Mouse (Mus musculus) midbrain, embryonic 13.5 days (tissue): ENCODE measurements around the gene Cerkl. TPM values are rescaled to one million over a fixed set of nuclear protein-coding genes. Genes with fewer than 3 reads are reported as not detected.

ENCODE experiments used
- ATAC-seq: fragments of 200-750 bp; cut with Nextera tagmentation; 2 replicates; pipeline ENCODE4 v1.8.0; 2017; ENCODE audit warnings: mild to moderate bottlenecking, moderate TSS enrichment, moderate library complexity
- H3K27ac ChIP-seq: fragments of 300-500 bp; sonication (generic); 2 replicates; pipeline ENCODE4 v1.5.1; 2015; ENCODE audit warnings: inconsistent platforms, mild to moderate bottlenecking, moderate library complexity
- H3K27me3 ChIP-seq: fragments of 300-500 bp; sonication (generic); 2 replicates; pipeline ENCODE4 v1.6.1; 2015; ENCODE audit warnings: mild to moderate bottlenecking, inconsistent platforms
- H3K36me3 ChIP-seq: fragments of 300-500 bp; sonication (generic); 2 replicates; pipeline ENCODE4 v1.6.1; 2015; ENCODE audit warnings: mild to moderate bottlenecking, inconsistent platforms
- H3K4me1 ChIP-seq: fragments of 300-500 bp; sonication (generic); replicated peaks from 2 replicates; pipeline ENCODE4 v1.6.1; 2015; ENCODE audit warnings: inconsistent platforms
- H3K4me2 ChIP-seq: fragments of 300-500 bp; sonication (generic); replicated peaks from 2 replicates; pipeline ENCODE4 v1.6.1; 2015; ENCODE audit warnings: moderate library complexity, mild to moderate bottlenecking, inconsistent platforms
- H3K4me3 ChIP-seq: fragments of 300-500 bp; sonication (generic); replicated peaks from 2 replicates; pipeline ENCODE4 v1.5.1; 2015; ENCODE audit warnings: mild to moderate bottlenecking, inconsistent platforms
- H3K9ac ChIP-seq: fragments of 300-500 bp; sonication (generic); replicated peaks from 2 replicates; pipeline ENCODE4 v1.6.1; 2015; ENCODE audit warnings: mild to moderate bottlenecking, inconsistent platforms
- H3K9me3 ChIP-seq: fragments of 300-500 bp; sonication (generic); 2 replicates; pipeline ENCODE4 v1.6.1; 2016; ENCODE audit warnings: mild to moderate bottlenecking, inconsistent platforms
- WGBS: fragments of 180-500 bp; shearing (Covaris S2); methylation state at CpG from one replicate; pipeline ENCODE4 v1.1.7; 2015; 5-methylcytosine and 5-hydroxymethylcytosine counted together
- polyA plus RNA-seq: library from polyadenylated mRNA; unstranded; fragments of >200 nt; fragmentation: Nextera tagmentation; extraction: Ambion mirVana; gene quantifications from 2 replicates; pipeline ENCODE4 v1.2.1, GENCODE M21; 2015

Gene Cerkl
- polyA plus RNA-seq, 1 experiment from 2014 or later = 1.6 TPM

DNA sequence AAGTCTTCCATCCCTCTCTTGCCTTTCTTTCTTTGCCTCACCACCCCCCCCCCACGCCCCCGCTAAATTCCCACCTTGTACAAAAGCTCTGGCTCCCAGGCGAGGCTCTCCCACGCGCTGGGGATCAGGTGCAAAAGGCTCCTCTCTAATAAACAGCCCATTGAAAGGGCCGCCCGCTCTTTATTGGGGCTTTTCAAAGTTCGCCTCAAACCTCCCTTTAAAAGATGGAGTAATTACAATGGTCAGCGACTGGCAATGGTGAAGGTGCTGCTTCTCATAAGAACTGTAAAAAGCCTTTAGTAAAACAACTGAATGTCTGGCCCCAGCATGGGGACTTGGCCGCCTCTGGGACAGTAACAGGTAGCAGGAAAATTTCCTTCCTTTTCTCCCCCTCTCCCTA is 939 bp downstream of the Cerkl start:
- Histone ChIP-seq H3K9me3 (no peaks in the 10 kb centered on the region), H3K4me3 (peak overlapping the region; percentile 54), H3K4me2 (peak overlapping the region; percentile 72), H3K4me1 (peaks cover 61% of the 10 kb centered on the region), H3K9ac (peak overlapping the region; percentile 76), H3K27ac (peak overlapping the region; percentile 87), H3K36me3 (no peaks in the 10 kb centered on the region), H3K27me3 (peaks cover 57% of the 10 kb centered on the region)
- WGBS = 1% methylated on average over 10 of the region's 10 CpGs
- no peak for ATAC-seq

DNA sequence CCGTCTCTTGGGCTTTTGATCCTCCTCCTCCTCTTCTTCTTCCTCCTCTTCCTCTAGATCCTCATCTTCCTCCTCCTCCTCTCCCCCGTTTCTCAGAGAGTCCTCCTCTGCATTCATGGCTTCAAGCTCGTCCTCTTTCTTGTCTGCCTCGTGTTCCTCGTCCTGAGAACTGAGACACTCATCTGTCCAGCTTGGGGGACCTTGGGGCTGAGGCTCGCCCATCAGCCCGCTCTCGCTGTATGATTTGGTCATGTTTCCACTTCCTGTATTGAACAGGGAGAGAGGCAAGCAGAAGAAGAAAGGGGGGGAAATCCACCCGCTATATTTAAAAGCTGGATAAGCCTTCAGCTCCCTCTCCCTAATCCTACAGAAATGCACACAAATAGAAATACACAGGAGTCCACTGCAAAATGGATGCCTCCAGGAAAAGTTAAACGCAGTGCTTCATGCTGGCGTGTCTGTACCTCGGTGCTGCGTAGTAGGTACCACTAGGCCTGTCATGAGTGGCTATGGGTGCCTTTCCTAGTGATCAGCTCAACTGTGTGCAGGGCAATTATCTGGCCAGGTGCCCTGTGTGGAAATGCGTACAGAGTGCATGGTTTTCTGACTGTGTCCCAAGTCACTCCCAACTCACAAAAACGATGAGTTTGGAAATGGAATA is 1.7 kb downstream of the Cerkl start:
- Histone ChIP-seq H3K4me3 (peak overlapping the region; percentile 54), H3K27me3 (peaks cover 54% of the 10 kb centered on the region), H3K36me3 (no peaks in the 10 kb centered on the region), H3K4me2 (peak overlapping the region; percentile 72), H3K9ac (peak overlapping the region; percentile 76), H3K4me1 (peaks cover 54% of the 10 kb centered on the region), H3K27ac (peak overlapping the region; percentile 87), H3K9me3 (no peaks in the 10 kb centered on the region)
- ATAC-seq = no peak
- 7% methylated on average over 15 of the region's 15 CpGs for WGBS

DNA sequence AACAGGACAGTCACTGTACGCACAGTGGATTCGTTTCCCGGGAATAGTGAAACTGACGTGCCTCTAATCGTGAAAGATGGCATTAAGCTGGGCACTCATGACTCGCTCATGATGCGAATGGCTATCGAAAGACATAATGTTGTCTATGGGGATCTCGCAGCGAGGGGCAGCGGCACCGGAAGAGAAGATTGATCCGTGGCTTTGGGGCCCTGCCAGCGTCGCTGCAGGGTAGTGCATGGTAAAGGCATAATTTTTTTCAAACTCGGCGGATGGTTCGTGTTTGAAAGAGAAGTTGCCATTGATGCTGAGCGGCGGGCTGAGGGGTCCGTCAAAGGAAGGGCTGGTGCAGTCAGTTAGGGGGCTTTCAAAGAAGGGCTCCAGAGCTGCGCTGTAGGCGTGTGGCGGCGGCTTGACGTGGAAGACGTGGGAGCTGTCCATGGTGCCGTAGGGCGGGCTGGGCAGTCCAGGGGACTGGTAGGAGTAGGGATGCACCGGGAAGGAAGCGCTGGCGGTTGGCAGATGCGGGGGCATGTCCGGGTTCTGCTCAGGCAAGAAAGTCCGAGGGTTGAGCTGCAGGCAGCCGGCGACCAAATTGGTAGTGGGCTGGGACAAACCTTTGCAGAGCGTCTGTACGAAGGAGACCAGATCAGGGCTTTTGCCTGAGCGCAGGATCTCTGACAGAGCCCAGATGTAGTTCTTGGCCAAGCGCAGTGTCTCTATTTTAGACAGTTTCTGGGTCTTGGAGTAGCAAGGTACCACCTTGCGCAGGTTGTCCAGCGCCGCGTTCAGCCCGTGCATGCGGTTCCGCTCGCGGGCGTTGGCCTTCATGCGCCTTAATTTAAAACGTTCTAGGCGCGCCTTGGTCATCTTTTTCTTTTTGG is 2.4 kb downstream of the Cerkl start:
- ATAC-seq = peak; percentile 71
- Histone ChIP-seq H3K9me3 (no peaks in the 10 kb centered on the region), H3K27ac (peak overlapping the region; percentile 87), H3K27me3 (peaks cover 51% of the 10 kb centered on the region), H3K4me2 (peak overlapping the region; percentile 72), H3K9ac (peak overlapping the region; percentile 76), H3K4me3 (peak overlapping the region; percentile 54), H3K36me3 (no peaks in the 10 kb centered on the region), H3K4me1 (peaks cover 46% of the 10 kb centered on the region)
- WGBS = 2% methylated on average over 55 of the region's 55 CpGs

DNA sequence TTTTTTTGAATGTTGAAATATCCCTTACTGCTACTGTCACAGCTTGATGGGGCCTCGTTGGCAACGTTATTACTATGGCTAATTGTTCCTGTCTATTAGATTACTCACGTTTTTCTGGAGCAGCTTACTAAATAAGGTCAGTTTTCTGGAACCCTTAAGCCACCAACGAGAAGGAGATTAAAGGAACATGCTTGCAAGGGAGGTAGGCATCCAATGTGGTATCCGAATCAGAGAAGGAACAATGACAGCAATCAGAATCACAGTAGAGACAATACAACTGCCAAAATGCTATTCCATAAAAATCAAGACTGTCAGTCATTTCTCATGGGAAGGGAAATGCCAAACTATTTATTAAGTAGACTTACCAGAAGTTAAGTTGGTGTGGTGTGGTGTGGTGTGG is 5.1 kb downstream of the Cerkl start:
- 37% methylated on average over 5 of the region's 5 CpGs for WGBS
- no peak overlapping the region for H3K9ac ChIP-seq
- no peak for ATAC-seq
- no peaks in the 10 kb centered on the region for H3K9me3 ChIP-seq
- peaks cover 30% of the 10 kb centered on the region for H3K27me3 ChIP-seq
- no peak overlapping the region for H3K4me2 ChIP-seq
- peaks cover 30% of the 10 kb centered on the region for H3K4me1 ChIP-seq
- H3K36me3 ChIP-seq = no peaks in the 10 kb centered on the region
- no peak overlapping the region for H3K4me3 ChIP-seq
- H3K27ac ChIP-seq = 0 out of 2 replicates have a peak overlapping the region, but pooled peaks have one; percentile 30

DNA sequence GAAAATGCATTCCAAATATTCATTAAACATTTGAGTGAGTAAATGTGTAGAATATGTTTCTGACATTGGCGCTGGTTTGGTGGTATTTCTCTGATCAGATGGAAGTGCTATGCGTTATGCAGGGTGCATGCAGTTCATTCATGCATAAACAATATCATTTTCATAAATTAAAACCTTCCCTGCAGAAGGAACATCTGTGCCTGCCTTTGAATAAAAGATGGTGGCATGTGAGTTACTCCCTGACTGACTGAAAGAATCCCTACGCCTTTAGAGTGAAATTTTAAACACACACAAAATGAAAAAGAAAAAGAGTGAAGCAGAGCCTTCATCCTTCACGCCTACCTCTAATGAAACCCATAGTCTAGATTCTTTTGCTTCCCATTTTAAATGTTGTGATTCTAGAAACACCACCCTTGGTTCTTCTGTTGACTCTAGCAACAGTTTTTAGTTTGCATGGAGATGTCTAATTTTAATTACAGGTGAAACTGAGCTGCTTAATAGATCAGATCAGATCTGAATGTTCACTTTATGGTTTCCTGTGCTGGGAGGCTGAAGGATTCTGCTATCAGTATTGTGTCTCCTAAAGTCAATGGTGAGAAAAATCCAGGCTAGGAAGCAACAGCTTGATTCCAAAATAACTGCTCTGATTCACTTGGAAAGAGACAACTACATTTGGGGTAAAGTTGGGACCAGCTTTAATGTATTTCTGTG is 5.7 kb downstream of the Cerkl start:
- peaks cover 25% of the 10 kb centered on the region for H3K27me3 ChIP-seq
- H3K4me2 ChIP-seq = no peak overlapping the region
- 0 out of 2 replicates have a peak overlapping the region, but pooled peaks have one; percentile 30 for H3K27ac ChIP-seq
- H3K4me1 ChIP-seq = peaks cover 24% of the 10 kb centered on the region
- no peak overlapping the region for H3K4me3 ChIP-seq
- H3K36me3 ChIP-seq = no peaks in the 10 kb centered on the region
- 51% methylated on average over 4 of the region's 4 CpGs for WGBS
- H3K9me3 ChIP-seq = no peaks in the 10 kb centered on the region
- no peak for ATAC-seq
- H3K9ac ChIP-seq = no peak overlapping the region

DNA sequence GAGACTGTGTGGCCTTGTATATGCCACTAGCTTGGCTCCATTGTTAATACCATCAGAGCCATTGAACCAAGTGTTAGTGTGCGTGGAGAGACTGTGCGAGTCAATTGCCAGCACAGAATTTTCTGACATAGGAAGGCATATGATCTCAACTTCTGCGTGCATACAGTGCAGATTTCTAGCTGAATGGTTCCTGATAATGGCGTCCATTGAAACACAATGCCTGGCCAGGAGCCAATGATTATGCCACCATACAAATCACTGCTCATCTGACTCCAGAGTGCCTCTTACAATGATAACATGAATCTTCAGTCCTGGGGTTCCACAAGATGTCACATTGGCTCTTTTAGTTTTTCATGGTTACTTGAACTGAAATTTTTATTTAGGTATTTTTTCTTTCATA is 7.2 kb downstream of the Cerkl start:
- H3K4me1 ChIP-seq = peaks cover 10% of the 10 kb centered on the region
- H3K36me3 ChIP-seq = no peaks in the 10 kb centered on the region
- H3K4me2 ChIP-seq = no peak overlapping the region
- no peak overlapping the region for H3K9ac ChIP-seq
- peaks cover 11% of the 10 kb centered on the region for H3K27me3 ChIP-seq
- no peaks in the 10 kb centered on the region for H3K9me3 ChIP-seq
- 58% methylated on average over 4 of the region's 4 CpGs for WGBS
- H3K27ac ChIP-seq = no peak overlapping the region
- 0 out of 2 replicates have a peak, but pooled peaks have one; percentile 35 for ATAC-seq
- no peak overlapping the region for H3K4me3 ChIP-seq

DNA sequence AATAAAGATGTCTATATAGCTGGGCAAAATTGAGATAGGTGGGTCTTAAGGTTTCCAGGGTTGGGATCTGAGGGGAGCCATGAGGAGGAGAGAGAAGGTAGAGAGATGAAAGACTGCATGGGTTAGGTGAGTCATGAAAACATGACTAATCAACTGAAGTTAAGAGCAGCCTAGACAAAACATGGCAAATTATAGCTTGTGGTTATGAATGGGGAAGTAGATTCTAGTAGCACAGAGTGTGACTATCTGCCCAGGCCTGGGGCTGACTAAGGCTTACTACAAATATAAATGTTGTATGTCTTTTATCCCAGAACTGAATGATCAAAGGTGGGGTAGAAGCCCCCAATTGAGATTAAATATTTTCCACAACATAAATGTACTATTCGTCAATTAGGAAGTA is 9.4 kb downstream of the Cerkl start:
- no peak for ATAC-seq
- no peaks in the 10 kb centered on the region for H3K36me3 ChIP-seq
- H3K4me3 ChIP-seq = no peak overlapping the region
- peaks cover 8% of the 10 kb centered on the region; the same call in 1 of the 2 replicates for H3K27me3 ChIP-seq
- H3K9me3 ChIP-seq = no peaks in the 10 kb centered on the region
- no peak overlapping the region for H3K4me2 ChIP-seq
- 0 out of 2 replicates have a peak, but pooled peaks cover 4% of the 10 kb centered on the region for H3K4me1 ChIP-seq
- 85% methylated on average over 1 of the region's 1 CpGs for WGBS
- no peak overlapping the region for H3K27ac ChIP-seq
- H3K9ac ChIP-seq = no peak overlapping the region

DNA sequence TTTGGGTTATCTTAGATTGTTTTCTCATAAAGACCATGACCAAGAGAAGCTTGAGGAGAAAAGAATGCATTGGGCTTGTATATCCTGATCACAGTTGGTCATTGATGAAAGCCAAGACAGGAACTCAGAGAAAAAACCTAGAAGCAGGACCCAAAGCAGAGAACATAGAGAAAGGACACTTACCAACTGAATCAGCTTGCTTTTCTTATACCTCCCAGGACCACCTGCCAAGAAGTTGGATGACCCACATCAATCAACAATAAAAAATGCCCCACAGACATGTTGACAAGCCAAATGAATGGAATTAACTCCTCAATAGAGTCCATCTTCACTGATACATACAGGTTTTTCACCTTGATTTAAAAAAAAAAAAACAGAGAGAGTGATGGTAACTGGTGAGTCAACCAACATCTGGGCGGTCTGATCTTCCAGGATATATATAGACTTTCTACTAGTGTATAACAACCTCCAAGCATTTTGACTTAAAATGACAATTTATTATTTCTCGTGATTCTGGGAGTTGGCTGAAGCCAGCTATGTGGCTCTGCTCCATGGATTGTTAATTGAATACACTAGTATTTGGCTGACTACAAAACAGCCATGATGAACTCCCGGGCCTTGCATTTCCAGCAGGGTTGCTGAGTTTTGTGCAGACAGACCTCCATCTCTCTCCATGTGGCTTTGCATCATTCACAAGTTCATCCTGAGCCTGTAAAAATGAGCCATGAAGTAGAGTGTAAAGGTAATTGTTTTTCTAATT is 12.5 kb downstream of the Cerkl start:
- ATAC-seq = no peak
- Histone ChIP-seq H3K9me3 (no peaks in the 10 kb centered on the region), H3K27me3 (no peaks in the 10 kb centered on the region), H3K27ac (no peak overlapping the region), H3K36me3 (no peaks in the 10 kb centered on the region), H3K4me1 (no peaks in the 10 kb centered on the region), H3K4me3 (no peak overlapping the region), H3K4me2 (no peak overlapping the region), H3K9ac (no peak overlapping the region)
- WGBS = 90% methylated on average over 3 of the region's 3 CpGs

DNA sequence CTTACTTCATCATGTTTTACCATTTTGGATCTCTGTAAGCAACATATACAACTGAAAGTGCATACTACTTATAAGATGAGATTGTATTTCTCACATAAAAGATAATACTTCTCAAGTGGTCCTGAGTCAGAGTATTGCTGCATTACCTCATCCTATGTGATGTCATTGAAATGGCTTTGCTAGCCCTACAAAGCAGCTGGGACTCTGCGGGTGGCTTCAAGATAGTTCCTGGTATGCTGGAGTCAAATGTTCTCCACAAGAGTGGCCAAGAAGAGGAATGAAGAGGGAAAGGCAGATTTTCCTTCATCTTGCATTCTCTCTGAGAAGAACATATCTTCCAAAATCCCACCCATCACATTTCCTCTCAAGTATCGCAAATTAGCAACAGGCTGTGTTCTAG is 13.2 kb downstream of the Cerkl start:
- H3K27ac ChIP-seq = no peak overlapping the region
- H3K27me3 ChIP-seq = no peaks in the 10 kb centered on the region
- no peak overlapping the region for H3K4me3 ChIP-seq
- no peak overlapping the region for H3K4me2 ChIP-seq
- no peaks in the 10 kb centered on the region for H3K4me1 ChIP-seq
- 94% methylated on average over 2 of the region's 2 CpGs for whole genome bisulfite sequencing
- H3K36me3 ChIP-seq = no peaks in the 10 kb centered on the region
- no peaks in the 10 kb centered on the region for H3K9me3 ChIP-seq
- no peak for ATAC-seq
- no peak overlapping the region for H3K9ac ChIP-seq

DNA sequence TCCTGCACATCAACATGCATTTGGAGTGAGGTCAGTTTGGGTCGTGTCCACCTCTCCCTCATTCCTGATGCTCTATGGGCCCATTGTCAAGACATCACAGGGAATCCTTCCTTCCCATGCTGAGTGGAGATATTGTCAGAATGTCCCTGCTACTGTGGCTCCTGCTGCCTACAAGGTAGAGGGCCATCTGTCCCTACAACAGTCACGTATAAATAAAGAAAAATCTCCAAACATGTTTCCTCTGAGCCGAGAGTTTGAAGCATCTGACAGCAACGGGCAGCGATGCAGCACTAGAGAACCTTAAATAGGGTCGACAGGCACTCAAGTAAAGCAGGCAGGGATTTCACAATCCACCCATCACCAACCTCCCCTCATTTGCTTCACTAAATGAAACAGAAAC is 13.7 kb downstream of the Cerkl start:
- H3K9me3 ChIP-seq = no peaks in the 10 kb centered on the region
- WGBS = 81% methylated on average over 6 of the region's 6 CpGs
- H3K4me1 ChIP-seq = no peaks in the 10 kb centered on the region
- H3K36me3 ChIP-seq = no peaks in the 10 kb centered on the region
- no peak overlapping the region for H3K4me3 ChIP-seq
- no peak overlapping the region for H3K4me2 ChIP-seq
- no peak overlapping the region for H3K27ac ChIP-seq
- H3K27me3 ChIP-seq = no peaks in the 10 kb centered on the region
- H3K9ac ChIP-seq = no peak overlapping the region
- no peak for ATAC-seq

DNA sequence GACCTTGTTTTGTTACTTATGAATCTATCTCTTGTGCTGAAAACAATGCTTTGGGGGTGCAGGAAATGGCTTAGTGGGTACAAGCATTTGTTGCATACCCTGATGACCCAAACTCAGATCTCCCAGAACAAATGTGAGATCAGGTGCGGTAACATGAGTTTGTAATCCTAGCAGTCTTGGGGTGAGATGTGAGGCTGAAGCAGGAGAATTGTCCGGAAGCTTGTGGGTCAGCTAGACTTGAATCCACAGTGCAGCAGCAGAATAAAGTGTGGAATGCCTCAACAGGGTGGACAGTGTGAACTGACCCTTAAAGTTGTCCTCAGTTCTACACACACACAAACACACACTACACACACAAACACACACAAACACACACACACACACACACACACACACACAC is 14.4 kb downstream of the Cerkl start:
- no peak for ATAC-seq
- Histone ChIP-seq H3K4me2 (no peak overlapping the region), H3K9ac (no peak overlapping the region), H3K36me3 (no peaks in the 10 kb centered on the region), H3K9me3 (no peaks in the 10 kb centered on the region), H3K27me3 (no peaks in the 10 kb centered on the region), H3K4me3 (no peak overlapping the region), H3K27ac (no peak overlapping the region), H3K4me1 (no peaks in the 10 kb centered on the region)
- WGBS = 95% methylated on average over 2 of the region's 2 CpGs
